Mouse (Mus musculus) embryonic facial prominence, embryonic 10.5 days (tissue): ENCODE data around the gene Ralgps1. TPM values are rescaled to one million over a fixed set of nuclear protein-coding genes. Genes with fewer than 3 reads are reported as not detected.
A peak's percentile ranks its signal among the peaks of the same experiment; 100 is the strongest.

Experiments
- DNase-seq: peaks from one replicate; pipeline ENCODE4 v3.0.0-alpha.2; 2017; ENCODE audit warnings: low spot score
- H3K27ac ChIP-seq: fragments of 300-500 bp; sonication (generic); replicated peaks from 2 replicates; pipeline ENCODE4 v1.5.1; 2016; ENCODE audit warnings: mild to moderate bottlenecking
- H3K27me3 ChIP-seq: fragments of 300-500 bp; sonication (generic); replicated peaks from 2 replicates; pipeline ENCODE4 v1.6.1; 2016; ENCODE audit warnings: low read depth, mild to moderate bottlenecking; ENCODE audit not compliant: poor library complexity, severe bottlenecking
- H3K36me3 ChIP-seq: fragments of 300-500 bp; sonication (generic); replicated peaks from 2 replicates; pipeline ENCODE4 v1.6.1; 2016; ENCODE audit warnings: mild to moderate bottlenecking, moderate library complexity
- H3K4me1 ChIP-seq: fragments of 300-500 bp; sonication (generic); 2 replicates; pipeline ENCODE4 v1.6.1; 2016
- H3K4me3 ChIP-seq: fragments of 300-500 bp; sonication (generic); 2 replicates; pipeline ENCODE4 v1.5.1; 2016; ENCODE audit warnings: mild to moderate bottlenecking, moderate library complexity
- H3K9me3 ChIP-seq: fragments of 300-500 bp; sonication (generic); 2 replicates; pipeline ENCODE4 v1.6.1; 2016; ENCODE audit warnings: mild to moderate bottlenecking
- WGBS: fragments of 180-500 bp; shearing (Covaris S2); methylation state at CpG from one replicate; pipeline ENCODE4 v1.1.7; 2016; 5-methylcytosine and 5-hydroxymethylcytosine counted together
- polyA plus RNA-seq: library from polyadenylated mRNA; unstranded; fragments of >200 nt; fragmentation: Nextera tagmentation; extraction: Ambion mirVana; gene quantifications from 2 replicates; pipeline ENCODE4 v1.2.1, GENCODE M21; 2016

The Ralgps1 gene
- 4.8 and 5.5 TPM in 2 replicates for polyA plus RNA-seq

GRCm38 (mm10) chr2:33370777-33371647 is at the start of gene Ralgps1:
TSS of gene Ralgps1 (minus strand) at chr2:33371486.
- WGBS = under 1% methylated on average over 61 of the region's 74 CpGs
- peak; percentile 99 for DNase-seq

GRCm38 (mm10) chr2:33417454-33417853 is 46.2 kb upstream of the Ralgps1 start:
- Histone ChIP-seq H3K4me1 (peaks cover 4% of the 10 kb centered on the region), H3K9me3 (no peaks in the 10 kb centered on the region), H3K27ac (no peak overlapping the region), H3K4me3 (no peak overlapping the region), H3K36me3 (peaks cover 53% of the 10 kb centered on the region), H3K27me3 (no peaks in the 10 kb centered on the region)
- WGBS = 83% methylated on average over 4 of the region's 4 CpGs
- DNase-seq = no peak

More at GRCm38 (mm10) chr2:33370777-33371647, at the start of gene Ralgps1:
- H3K9me3 ChIP-seq = no peaks in the 10 kb centered on the region
- no peaks in the 10 kb centered on the region for H3K36me3 ChIP-seq
- H3K4me1 ChIP-seq = peaks cover 14% of the 10 kb centered on the region
- peak within 1 kb of the TSS; percentile 71 for H3K4me3 ChIP-seq
- peak within 1 kb of the TSS; percentile 84 for H3K27ac ChIP-seq
- no peaks in the 10 kb centered on the region; the same call in 1 of the 2 replicates for H3K27me3 ChIP-seq

- Histone ChIP-seq H3K27me3 (no peaks in the 10 kb centered on the region), H3K27ac (no peak overlapping the region), H3K4me1 (no peaks in the 10 kb centered on the region), H3K4me3 (no peak overlapping the region), H3K36me3 (peaks cover 62% of the 10 kb centered on the region), H3K9me3 (no peaks in the 10 kb centered on the region)
- no peak for DNase-seq
- WGBS = 92% methylated on average over 13 of the region's 13 CpGs
Measured at GRCm38 (mm10) chr2:33414019-33414418, 42.7 kb upstream of the Ralgps1 start.

GRCm38 (mm10) chr2:33412111-33412510 is 40.8 kb upstream of the Ralgps1 start:
- Histone ChIP-seq H3K36me3 (peaks cover 70% of the 10 kb centered on the region), H3K27me3 (no peaks in the 10 kb centered on the region), H3K27ac (no peak overlapping the region), H3K4me1 (no peaks in the 10 kb centered on the region), H3K4me3 (no peak overlapping the region), H3K9me3 (no peaks in the 10 kb centered on the region)
- no peak for DNase-seq
- WGBS = 92% methylated on average over 14 of the region's 14 CpGs

GRCm38 (mm10) chr2:33403511-33404003 is 32.3 kb upstream of the Ralgps1 start:
- peaks cover 22% of the 10 kb centered on the region for H3K36me3 ChIP-seq
- H3K27ac ChIP-seq = no peak overlapping the region
- H3K4me3 ChIP-seq = no peak overlapping the region
- H3K9me3 ChIP-seq = no peaks in the 10 kb centered on the region
- H3K27me3 ChIP-seq = no peaks in the 10 kb centered on the region
- no peak for DNase-seq
- 0 out of 2 replicates have a peak, but pooled peaks cover 12% of the 10 kb centered on the region for H3K4me1 ChIP-seq
- 77% methylated on average over 4 of the region's 4 CpGs for WGBS

- 0 out of 2 replicates have a peak, but pooled peaks cover 12% of the 10 kb centered on the region for H3K4me1 ChIP-seq
- H3K9me3 ChIP-seq = no peaks in the 10 kb centered on the region
- peaks cover 14% of the 10 kb centered on the region for H3K36me3 ChIP-seq
- no peak for DNase-seq
- no peak overlapping the region for H3K27ac ChIP-seq
- 60% methylated on average over 5 of the region's 5 CpGs for WGBS
- H3K27me3 ChIP-seq = no peaks in the 10 kb centered on the region
- H3K4me3 ChIP-seq = no peak overlapping the region
Measured at GRCm38 (mm10) chr2:33402638-33403037, 31.4 kb upstream of the Ralgps1 start.

GRCm38 (mm10) chr2:33402236-33402635 is 30.9 kb upstream of the Ralgps1 start:
- H3K4me1 ChIP-seq = 0 out of 2 replicates have a peak, but pooled peaks cover 12% of the 10 kb centered on the region
- 38% methylated on average over 7 of the region's 7 CpGs for WGBS

GRCm38 (mm10) chr2:33401217-33401616 is 29.9 kb upstream of the Ralgps1 start:
- H3K9me3 ChIP-seq = no peaks in the 10 kb centered on the region
- no peaks in the 10 kb centered on the region for H3K27me3 ChIP-seq
- no peak for DNase-seq
- peaks cover 4% of the 10 kb centered on the region for H3K36me3 ChIP-seq
- H3K4me3 ChIP-seq = no peak overlapping the region
- WGBS = 44% methylated on average over 3 of the region's 3 CpGs
- H3K4me1 ChIP-seq = 0 out of 2 replicates have a peak, but pooled peaks cover 10% of the 10 kb centered on the region
- H3K27ac ChIP-seq = no peak overlapping the region

More at GRCm38 (mm10) chr2:33402236-33402635, 30.9 kb upstream of the Ralgps1 start:
- Histone ChIP-seq H3K36me3 (peaks cover 11% of the 10 kb centered on the region), H3K4me3 (no peak overlapping the region), H3K27ac (no peak overlapping the region), H3K9me3 (no peaks in the 10 kb centered on the region), H3K27me3 (no peaks in the 10 kb centered on the region)
- peak; percentile 70 for DNase-seq

GRCm38 (mm10) chr2:33400541-33400940 is 29.3 kb upstream of the Ralgps1 start:
- Histone ChIP-seq H3K9me3 (no peaks in the 10 kb centered on the region), H3K4me1 (0 out of 2 replicates have a peak, but pooled peaks cover 10% of the 10 kb centered on the region), H3K36me3 (no peaks in the 10 kb centered on the region; the same call in 1 of the 2 replicates), H3K4me3 (no peak overlapping the region), H3K27me3 (no peaks in the 10 kb centered on the region), H3K27ac (no peak overlapping the region)
- DNase-seq = no peak
- 86% methylated on average over 5 of the region's 5 CpGs for WGBS

GRCm38 (mm10) chr2:33399091-33399490 is 27.8 kb upstream of the Ralgps1 start:
- Histone ChIP-seq H3K27ac (no peak overlapping the region; the same call in 1 of the 2 replicates), H3K27me3 (no peaks in the 10 kb centered on the region), H3K4me1 (0 out of 2 replicates have a peak, but pooled peaks cover 10% of the 10 kb centered on the region), H3K4me3 (no peak overlapping the region), H3K36me3 (no peaks in the 10 kb centered on the region), H3K9me3 (no peaks in the 10 kb centered on the region)
- no peak for DNase-seq
- 89% methylated on average over 7 of the region's 7 CpGs for WGBS

- Histone ChIP-seq H3K27me3 (no peaks in the 10 kb centered on the region), H3K36me3 (no peaks in the 10 kb centered on the region), H3K9me3 (no peaks in the 10 kb centered on the region), H3K4me3 (no peak overlapping the region), H3K4me1 (0 out of 2 replicates have a peak, but pooled peaks cover 3% of the 10 kb centered on the region), H3K27ac (no peak overlapping the region)
- no peak for DNase-seq
- 79% methylated on average over 4 of the region's 4 CpGs for WGBS
Measured at GRCm38 (mm10) chr2:33397036-33397435, 25.8 kb upstream of the Ralgps1 start.

GRCm38 (mm10) chr2:33395053-33395452 is 23.8 kb upstream of the Ralgps1 start:
- WGBS = 83% methylated on average over 2 of the region's 2 CpGs
- Histone ChIP-seq H3K27me3 (no peaks in the 10 kb centered on the region), H3K36me3 (no peaks in the 10 kb centered on the region), H3K4me3 (no peak overlapping the region), H3K4me1 (0 out of 2 replicates have a peak, but pooled peaks cover 3% of the 10 kb centered on the region), H3K9me3 (0 out of 2 replicates have a peak, but pooled peaks cover 2% of the 10 kb centered on the region), H3K27ac (no peak overlapping the region)
- DNase-seq = no peak
